In the genomic region with DNA sequence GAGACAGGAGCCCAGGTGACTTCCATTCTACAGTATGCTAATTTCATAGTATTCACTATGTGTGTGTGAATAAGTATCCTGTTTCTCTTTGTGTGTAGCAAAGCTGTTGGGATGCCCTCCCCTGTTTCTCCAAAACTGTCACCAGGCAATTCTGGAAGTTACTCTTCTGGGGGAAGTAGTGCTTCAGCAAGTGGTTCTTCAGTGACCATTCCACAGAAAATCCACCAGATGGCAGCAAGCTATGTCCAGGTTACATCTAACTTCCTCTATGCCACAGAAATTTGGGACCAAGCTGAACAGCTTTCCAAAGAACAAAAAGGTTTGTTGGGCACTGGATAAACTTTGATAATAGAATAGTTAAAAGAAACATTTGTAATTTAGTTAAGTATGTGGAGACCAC, we compare ENCODE assay signal across 11 mouse cellular contexts. TPM values are rescaled to one million over a fixed set of nuclear protein-coding genes. Genes with fewer than 3 reads are reported as not detected.
DNase-seq lines count a peak whose midpoint lies in the region; ATAC-seq and TF ChIP-seq lines count a peak whose summit lies in the region.
"Had no signal": no experiment of that assay in that cellular context is flagged by ENCODE, and none has a peak within 500 bp of the region (broad histone marks: within the 10 kb centered on the region; RNA-seq: fewer than 3 reads in every experiment).

No protein-coding gene starts in this region.

- no peak for TF ChIP-seq POLR2A in spleen, adult 2 months (IDR thresholded peaks at IDR 0.05; ENCODE audit: low read depth, low read length)

- peaks cover 47% of the 10 kb centered on the region for H3K36me3 ChIP-seq in spleen, adult 2 months (ENCODE audit: control insufficient read depth, insufficient read depth, low read length)
- H3K36me3 ChIP-seq in stomach, postnatal 0 days (ENCODE audit: control insufficient read depth, insufficient read depth, low read length): peaks cover 43% of the 10 kb centered on the region

- H3K4me2 ChIP-seq in stomach, postnatal 0 days (replicated peaks; ENCODE audit: low read depth): no peak overlapping the region
- H3K4me2 ChIP-seq: heart, embryonic 15.5 days had no signal

- intact Hi-C loops in gastrocnemius, adult 2 months (cut with DNase I): no loop called here

- no peak for TF ChIP-seq EP300 in stomach, postnatal 0 days (optimal IDR thresholded peaks at IDR 0.05)

- H3K4me3 ChIP-seq in gastrocnemius, adult 2 months: no peak overlapping the region
- H3K4me3 ChIP-seq in spleen, adult 2 months (ENCODE audit: extremely low read depth, insufficient read depth, insufficient read length): no peak overlapping the region
- no peak overlapping the region for H3K4me3 ChIP-seq in stomach, postnatal 0 days (ENCODE audit: low read depth, low read length)
- H3K4me3 ChIP-seq: heart, embryonic 15.5 days had no signal

- no peaks in the 10 kb centered on the region for H3K9me3 ChIP-seq in stomach, postnatal 0 days (ENCODE audit: control insufficient read depth, low read length)
- H3K9me3 ChIP-seq: heart, embryonic 15.5 days had no signal

- DNase-seq in gastrocnemius, adult 2 months: no peak
- DNase-seq in gastrocnemius, adult 8-10 months (ENCODE audit: low spot score in 2 of 2): no peak
- no peak for DNase-seq in spleen, adult 2 months (ENCODE audit: low read depth in 1 of 2, low spot score in 2 of 2)
- no peak for DNase-seq in spleen, postnatal 4 days (ENCODE audit: low spot score in 2 of 2)
- no peak for DNase-seq in stomach, postnatal 0 days (ENCODE audit: low spot score)
- no peak for DNase-seq in adrenal gland, adult 8-10 months
- no peak for DNase-seq in natural killer cell, adult 2 months (ENCODE audit: low spot score in 2 of 2)
- DNase-seq: spleen, adult 18-20 months had no signal

- no peak overlapping the region for H3K27ac ChIP-seq in gastrocnemius, adult 2 months
- no peak overlapping the region for H3K27ac ChIP-seq in spleen, adult 2 months (ENCODE audit: insufficient read depth, low read length)
- no peak overlapping the region for H3K27ac ChIP-seq in stomach, postnatal 0 days (replicated peaks)
- H3K27ac ChIP-seq: heart, embryonic 15.5 days had no signal

- H3K4me1 ChIP-seq in spleen, adult 2 months (ENCODE audit: control insufficient read depth, insufficient read depth, insufficient read length): no peaks in the 10 kb centered on the region
- no peaks in the 10 kb centered on the region for H3K4me1 ChIP-seq in stomach, postnatal 0 days (replicated peaks; ENCODE audit: control insufficient read depth, insufficient read depth)
- H3K4me1 ChIP-seq: heart, embryonic 15.5 days had no signal

- H3K27me3 ChIP-seq in spleen, adult 2 months (ENCODE audit: control insufficient read depth, insufficient read depth, low read length): no peaks in the 10 kb centered on the region
- H3K27me3 ChIP-seq in stomach, postnatal 0 days (ENCODE audit: control insufficient read depth, insufficient read depth, low read length): no peaks in the 10 kb centered on the region
- H3K27me3 ChIP-seq: heart, embryonic 15.5 days had no signal

- TF ChIP-seq CTCF in gastrocnemius, adult 2 months (IDR thresholded peaks at IDR 0.05): peak; percentile 72
- TF ChIP-seq CTCF in spleen, adult 2 months (IDR thresholded peaks at IDR 0.05; ENCODE audit: extremely low read depth, insufficient read depth, insufficient read length, insufficient replicate concordance): peak; percentile 3; the same call in 1 of the 2 replicates
- peak; percentile 76 for TF ChIP-seq CTCF in stomach, postnatal 0 days (IDR thresholded peaks at IDR 0.05; ENCODE audit: low read depth)

- H3K9ac ChIP-seq in stomach, postnatal 0 days (ENCODE audit: low read length): no peak overlapping the region
- H3K9ac ChIP-seq: heart, embryonic 15.5 days had no signal

- peak; percentile 61 for ATAC-seq in granulocyte monocyte progenitor cell, adult 5-6 weeks (replicated peaks; ENCODE audit: poor library complexity, severe bottlenecking)
- ATAC-seq in stomach, postnatal 0 days (ENCODE audit: low FRiP score, low TSS enrichment): no peak

RNA-seq across cellular contexts. Expression of gene Leap2, which starts 11.2 kb away (rescaled TPM):
- total RNA-seq in gastrocnemius, adult 2 months (2021): not detected
- total RNA-seq in gastrocnemius, adult 8-10 months (2022): not detected
- not detected in 2 replicates for polyA plus RNA-seq in spleen, adult 2 months (2012; rRNA removed)
- total RNA-seq in granulocyte monocyte progenitor cell, adult 5-6 weeks (2014; fragmentation: Nextera tagmentation): not detected in 2 replicates
- total RNA-seq in granulocyte monocyte progenitor cell, adult 5-6 weeks (2017): not detected in 2 replicates
- polyA plus RNA-seq in stomach, postnatal 0 days (2015; fragmentation: Nextera tagmentation; extraction: Ambion mirVana): 0.19 and 0.75 TPM in 2 replicates
- total RNA-seq in adrenal gland, adult 8-10 months (2022): not detected
- total RNA-seq: left cerebral cortex, adult 8-10 months had no signal

RNA-seq across cellular contexts. Expression of gene Uqcrq, which starts 18.9 kb away (rescaled TPM):
- total RNA-seq in gastrocnemius, adult 2 months (2021): 1,000 to 10,000 TPM; 1,156 to 1,696 TPM
- 1,000 to 10,000 TPM; 1,108 to 1,285 (median 1,159) TPM for total RNA-seq in gastrocnemius, adult 8-10 months (2022)
- polyA plus RNA-seq in spleen, adult 2 months (2012; rRNA removed): 157 and 202 TPM in 2 replicates
- 221 and 287 TPM in 2 replicates for total RNA-seq in granulocyte monocyte progenitor cell, adult 5-6 weeks (2014; fragmentation: Nextera tagmentation)
- total RNA-seq in granulocyte monocyte progenitor cell, adult 5-6 weeks (2017): 66.7 and 91.9 TPM in 2 replicates
- polyA plus RNA-seq in stomach, postnatal 0 days (2015; fragmentation: Nextera tagmentation; extraction: Ambion mirVana): 903 and 973 TPM in 2 replicates
- total RNA-seq in adrenal gland, adult 8-10 months (2022): 100 to 1,000 TPM; 496 to 883 (median 741) TPM

RNA-seq across cellular contexts. Expression of gene Gdf9, which starts 19.1 kb away (rescaled TPM):
- under 1 TPM; 0.26 to 0.61 TPM for total RNA-seq in gastrocnemius, adult 2 months (2021)
- under 1 TPM; 0.27 to 0.56 (median 0.28) TPM for total RNA-seq in gastrocnemius, adult 8-10 months (2022)
- 0.32 and 0.40 TPM in 2 replicates for polyA plus RNA-seq in spleen, adult 2 months (2012; rRNA removed)
- total RNA-seq in granulocyte monocyte progenitor cell, adult 5-6 weeks (2014; fragmentation: Nextera tagmentation): 1.1 and 1.2 TPM in 2 replicates
- total RNA-seq in granulocyte monocyte progenitor cell, adult 5-6 weeks (2017): 0.39 and 0.57 TPM in 2 replicates
- 0.78 and 0.88 TPM in 2 replicates for polyA plus RNA-seq in stomach, postnatal 0 days (2015; fragmentation: Nextera tagmentation; extraction: Ambion mirVana)
- total RNA-seq in adrenal gland, adult 8-10 months (2022): 1 to 10 TPM in 2 of 4 experiments, under 1 TPM in 2; 0.37 to 2.9 (median 0.99) TPM

RNA-seq across cellular contexts. Expression of gene Gm10447, which starts 45.2 kb away (rescaled TPM):
- not detected for total RNA-seq in gastrocnemius, adult 2 months (2021)
- total RNA-seq in gastrocnemius, adult 8-10 months (2022): under 1 TPM in 1 of 4 experiments, not detected in 3; 0.11 TPM
- 0.04 TPM in 1 of 2 replicates, not detected in the other for polyA plus RNA-seq in spleen, adult 2 months (2012; rRNA removed)
- total RNA-seq in granulocyte monocyte progenitor cell, adult 5-6 weeks (2014; fragmentation: Nextera tagmentation): not detected in 2 replicates
- not detected in 2 replicates for total RNA-seq in granulocyte monocyte progenitor cell, adult 5-6 weeks (2017)
- polyA plus RNA-seq in stomach, postnatal 0 days (2015; fragmentation: Nextera tagmentation; extraction: Ambion mirVana): 0.08 and 0.13 TPM in 2 replicates
- under 1 TPM in 3 of 4 experiments, not detected in 1; 0.21 to 0.59 (median 0.48) TPM for total RNA-seq in adrenal gland, adult 8-10 months (2022)
- polyA plus RNA-seq: heart, embryonic 15.5 days had no signal

RNA-seq across cellular contexts. Expression of gene Shroom1, which starts 45.3 kb away (rescaled TPM):
- total RNA-seq in gastrocnemius, adult 2 months (2021): under 1 TPM; 0.36 to 0.54 TPM
- 1 to 10 TPM in 1 of 4 experiments, under 1 TPM in 3; 0.29 to 1.2 (median 0.74) TPM for total RNA-seq in gastrocnemius, adult 8-10 months (2022)
- 0.35 and 0.39 TPM in 2 replicates for polyA plus RNA-seq in spleen, adult 2 months (2012; rRNA removed)
- 0.30 TPM in 1 of 2 replicates, not detected in the other for total RNA-seq in granulocyte monocyte progenitor cell, adult 5-6 weeks (2014; fragmentation: Nextera tagmentation)
- not detected in 2 replicates for total RNA-seq in granulocyte monocyte progenitor cell, adult 5-6 weeks (2017)
- 1.3 and 1.7 TPM in 2 replicates for polyA plus RNA-seq in stomach, postnatal 0 days (2015; fragmentation: Nextera tagmentation; extraction: Ambion mirVana)
- 1 to 10 TPM; 2.6 to 10.0 (median 7.4) TPM for total RNA-seq in adrenal gland, adult 8-10 months (2022)

Comparison
In these comparisons a context has a peak if more than half of its experiments do, and no peak if none do; other contexts are left out.
1. CTCF ChIP-seq: peak in every context shown above with its lines; median percentile 76 in stomach, postnatal 0 days; 72 in gastrocnemius, adult 2 months; 3 in spleen, adult 2 months.